Mouse (Mus musculus) monocyte, adult 2 months (primary cell): ENCODE data around the gene Rrnad1.
"Not testable (repeated sequence)": the region's sequence is repeated elsewhere in the genome, so short reads cannot be mapped to it uniquely, and the experiment has no call there.

ENCODE experiments used
- DNase-seq, 2 experiments: peaks; one replicate each; pipeline ENCODE4 v3.0.0; 2022; ENCODE audit warnings: low spot score in 2 of 2, low read depth in 1 of 2

Gene Rrnad1

GRCm38 (mm10) chr3:87918551-87918950, 12.0 kb downstream of the Rrnad1 start:
- no peak for DNase-seq

GRCm38 (mm10) chr3:87916990-87917389, 13.5 kb downstream of the Rrnad1 start:
- no peak for DNase-seq

GRCm38 (mm10) chr3:87913891-87914290, 16.6 kb downstream of the Rrnad1 start:
- DNase-seq, result no peak

GRCm38 (mm10) chr3:87913491-87913890, 17.0 kb downstream of the Rrnad1 start:
- DNase-seq, result no peak

GRCm38 (mm10) chr3:87910573-87911141, 19.9 kb downstream of the Rrnad1 start:
- DNase-seq, result peak in 1 of 2 experiments; percentile 52

- no peak for DNase-seq
Observed at GRCm38 (mm10) chr3:87909874-87910273, 20.6 kb downstream of the Rrnad1 start.

GRCm38 (mm10) chr3:87909381-87909780, 21.1 kb downstream of the Rrnad1 start:
- DNase-seq, result no peak

GRCm38 (mm10) chr3:87907906-87908305, 22.6 kb downstream of the Rrnad1 start:
- DNase-seq, result no peak

- no peak for DNase-seq
Observed at GRCm38 (mm10) chr3:87906981-87907857, 23.3 kb downstream of the Rrnad1 start.

GRCm38 (mm10) chr3:87906601-87906980, 23.9 kb downstream of the Rrnad1 start:
- no peak for DNase-seq

- peak; percentile 82 to 92 for DNase-seq
Observed at GRCm38 (mm10) chr3:87905880-87906485, 24.5 kb downstream of the Rrnad1 start, which contains the start of gene Hdgf. Gene Hdgf (plus strand): TSS chr3:87906321.

- no peak for DNase-seq
Observed at GRCm38 (mm10) chr3:87903821-87904220, 26.7 kb downstream of the Rrnad1 start.

- DNase-seq, result not testable (repeated sequence)
Observed at GRCm38 (mm10) chr3:87901959-87902358, 28.6 kb downstream of the Rrnad1 start.

- DNase-seq, result no peak
Observed at GRCm38 (mm10) chr3:87901036-87901624, 29.4 kb downstream of the Rrnad1 start.

GRCm38 (mm10) chr3:87899776-87900175, 30.7 kb downstream of the Rrnad1 start:
- no peak for DNase-seq

GRCm38 (mm10) chr3:87899266-87899665, 31.3 kb downstream of the Rrnad1 start:
- no peak for DNase-seq

- no peak for DNase-seq
Observed at GRCm38 (mm10) chr3:87893367-87893905, 37.1 kb downstream of the Rrnad1 start.

GRCm38 (mm10) chr3:87891481-87891880, 39.0 kb downstream of the Rrnad1 start:
- no peak for DNase-seq

- not testable (repeated sequence) for DNase-seq
Observed at GRCm38 (mm10) chr3:87887400-87887799, 43.1 kb downstream of the Rrnad1 start.

GRCm38 (mm10) chr3:87886416-87886815, 44.1 kb downstream of the Rrnad1 start:
- no peak for DNase-seq

GRCm38 (mm10) chr3:87886004-87886365, 44.5 kb downstream of the Rrnad1 start:
- DNase-seq, result no peak
